Mouse (Mus musculus) embryonic fibroblast, embryonic 13.5 days (primary cell): Measurements from ENCODE around the gene Macrod1.

Experiments
- CTCF ChIP-seq: IDR thresholded peaks from 2 replicates; pipeline ENCODE4 v1.5.1; 2011; ENCODE audit warnings: mild to moderate bottlenecking, control low read depth, low read length, moderate library complexity, borderline replicate concordance; ENCODE audit not compliant: insufficient read depth
- POLR2A ChIP-seq: IDR thresholded peaks from 2 replicates; pipeline ENCODE4 v1.6.1; 2011; ENCODE audit warnings: low read depth, mild to moderate bottlenecking, control low read depth, low read length, moderate library complexity

- TF ChIP-seq CTCF: no peak
- no peak for TF ChIP-seq POLR2A
These were observed 32.4 kb downstream of the Macrod1 start for GRCm38 (mm10) chr19:7089050-7089449.
